Comparison of ENCODE assay signal across 14 mouse cellular contexts in the genomic region with DNA sequence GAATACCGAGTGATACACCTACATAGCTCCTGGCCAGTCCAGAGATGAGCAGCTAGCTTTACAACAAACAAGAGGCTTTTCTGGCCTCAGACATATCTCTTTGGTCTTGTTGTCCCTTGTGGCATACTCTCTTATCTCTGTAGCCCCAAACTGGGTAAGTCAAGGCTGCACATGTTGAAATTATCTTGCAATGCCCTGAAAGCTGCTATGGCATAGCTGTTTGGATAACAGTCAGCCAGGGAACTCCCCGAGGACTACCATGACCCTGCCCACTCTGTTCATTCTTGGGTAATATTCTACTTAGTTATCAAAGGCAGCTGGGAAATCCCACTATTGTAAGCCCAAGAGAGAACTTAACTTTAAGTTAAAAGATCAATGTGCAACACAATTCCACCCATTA.
"Had no signal": no experiment of that assay in that cellular context is flagged by ENCODE, and none has a peak within 500 bp of the region (broad histone marks: within the 10 kb centered on the region; RNA-seq: fewer than 3 reads in every experiment).

No protein-coding gene starts in this region.

- H3K4me2 ChIP-seq: kidney, embryonic 15.5 days; limb, embryonic 12.5 days; midbrain, embryonic 12.5 days; neural tube, embryonic 13.5 days had no signal

- H3K4me3 ChIP-seq: kidney, embryonic 15.5 days; limb, embryonic 12.5 days; megakaryocyte, embryonic 14.5 days; midbrain, embryonic 12.5 days; neural tube, embryonic 13.5 days had no signal

- DNase-seq: kidney, adult 2 months; kidney, postnatal 14 days; layer of hippocampus, adult 9-11 months; layer of hippocampus, postnatal 36 days; lung, postnatal 36 days; retina, postnatal 1 day; thymus, postnatal 36 days had no signal

- H3K27me3 ChIP-seq: kidney, embryonic 15.5 days; limb, embryonic 12.5 days; midbrain, embryonic 12.5 days; neural tube, embryonic 13.5 days had no signal

- H3K9me3 ChIP-seq: neural tube, embryonic 13.5 days had no signal

- H3K27ac ChIP-seq: kidney, embryonic 15.5 days; limb, embryonic 12.5 days; midbrain, embryonic 12.5 days; neural tube, embryonic 13.5 days had no signal

- H3K4me1 ChIP-seq: kidney, embryonic 15.5 days; megakaryocyte, embryonic 14.5 days; midbrain, embryonic 12.5 days; neural tube, embryonic 13.5 days had no signal

- ATAC-seq: intestine, embryonic 16.5 days; midbrain, embryonic 16.5 days had no signal

- H3K9ac ChIP-seq: kidney, embryonic 15.5 days; limb, embryonic 12.5 days; midbrain, embryonic 12.5 days; neural tube, embryonic 13.5 days had no signal

- H3K36me3 ChIP-seq: kidney, embryonic 15.5 days; limb, embryonic 12.5 days; midbrain, embryonic 12.5 days; neural tube, embryonic 13.5 days had no signal
